9 mouse cellular contexts compared by ENCODE assay signal in genomic region chr3:88493706-88494582, GRCm38 (mm10). TPM values are rescaled to one million over a fixed set of nuclear protein-coding genes. Genes with fewer than 3 reads are reported as not detected.
DNase-seq lines count a peak whose midpoint lies in the region; ATAC-seq and TF ChIP-seq lines count a peak whose summit lies in the region.
"Had no signal": no experiment of that assay in that cellular context is flagged by ENCODE, and none has a peak within 500 bp of the region (broad histone marks: within the 10 kb centered on the region; RNA-seq: fewer than 3 reads in every experiment).

No protein-coding gene starts in this region.

- peak overlapping the region; percentile 79 for H3K4me2 ChIP-seq in limb, embryonic 13.5 days (replicated peaks)

- intact Hi-C loops in heart, postnatal 36 days (cut with DNase I) = loop anchor here (1.0 kb wide), 1 partner anchor 8 kb away; no protein-coding TSS in a partner anchor

- 0 out of 2 replicates have a peak overlapping the region, but pooled peaks have one; percentile 65 for H3K9ac ChIP-seq in limb, embryonic 13.5 days

- ATAC-seq in limb, embryonic 13.5 days (ENCODE audit: low FRiP score, low read depth) = no peak

- DNase-seq in heart, embryonic 10.5 days (ENCODE audit: low spot score) = no peak
- no peak for DNase-seq in heart, postnatal 36 days
- peak; percentile 64 for DNase-seq in 3T3-L1 (ENCODE audit: low read depth, low spot score)
- no peak for DNase-seq in urinary bladder, postnatal 14 days (ENCODE audit: low spot score)
- no peak for DNase-seq in adrenal gland, adult 2 months
- DNase-seq in layer of hippocampus, postnatal 36 days = no peak

- 72% methylated on average over 11 of the region's 11 CpGs for WGBS in heart, embryonic 10.5 days
- WGBS in limb, embryonic 13.5 days = 79% methylated on average over 11 of the region's 11 CpGs

- TF ChIP-seq CTCF in cortical plate, adult 2 months (IDR thresholded peaks at IDR 0.05; ENCODE audit: extremely low read depth, insufficient read depth, low read length) = no peak

- no peaks in the 10 kb centered on the region for H3K9me3 ChIP-seq in heart, embryonic 10.5 days
- no peaks in the 10 kb centered on the region for H3K9me3 ChIP-seq in limb, embryonic 13.5 days
- H3K9me3 ChIP-seq: midbrain, embryonic 12.5 days had no signal

- TF ChIP-seq POLR2A in cortical plate, adult 2 months (IDR thresholded peaks at IDR 0.05; ENCODE audit: extremely low read depth, insufficient read depth, low read length) = no peak

- H3K4me1 ChIP-seq in heart, embryonic 10.5 days = peaks cover 69% of the 10 kb centered on the region
- H3K4me1 ChIP-seq in cortical plate, adult 2 months (ENCODE audit: control insufficient read depth, insufficient read depth, low read length) = peaks cover 20% of the 10 kb centered on the region
- peaks cover 69% of the 10 kb centered on the region for H3K4me1 ChIP-seq in limb, embryonic 13.5 days

- peak overlapping the region; percentile 56 for H3K4me3 ChIP-seq in heart, embryonic 10.5 days
- H3K4me3 ChIP-seq in cortical plate, adult 2 months (ENCODE audit: insufficient read depth, low read length) = no peak overlapping the region
- H3K4me3 ChIP-seq in limb, embryonic 13.5 days = no peak overlapping the region

- H3K27ac ChIP-seq in heart, embryonic 10.5 days = peak overlapping the region; percentile 91
- 0 out of 2 replicates have a peak overlapping the region, but pooled peaks have one; percentile 80 for H3K27ac ChIP-seq in cortical plate, adult 2 months (ENCODE audit: insufficient read depth, low read length)
- peak overlapping the region; percentile 76; the same call in 1 of the 2 replicates for H3K27ac ChIP-seq in limb, embryonic 13.5 days

- H3K36me3 ChIP-seq in heart, embryonic 10.5 days = no peaks in the 10 kb centered on the region; the same call in 1 of the 2 replicates
- peaks cover 17% of the 10 kb centered on the region for H3K36me3 ChIP-seq in limb, embryonic 13.5 days
- H3K36me3 ChIP-seq: midbrain, embryonic 12.5 days had no signal

- H3K27me3 ChIP-seq in heart, embryonic 10.5 days (ENCODE audit: insufficient read depth, poor library complexity, severe bottlenecking) = no peaks in the 10 kb centered on the region
- H3K27me3 ChIP-seq in limb, embryonic 13.5 days = no peaks in the 10 kb centered on the region

RNA-seq across cellular contexts. Expression of gene Lmna, which starts 15.8 kb away (rescaled TPM):
- 57.7 and 80.7 TPM in 2 replicates for polyA plus RNA-seq in heart, embryonic 10.5 days (2016; fragmentation: Nextera tagmentation; extraction: Ambion mirVana)
- total RNA-seq in heart, postnatal 36 days (2021) = 100 to 1,000 TPM; 121 to 130 TPM
- polyA plus RNA-seq in cortical plate, adult 2 months (2012; rRNA removed) = 64.7 and 70.6 TPM in 2 replicates
- 174 and 183 TPM in 2 replicates for polyA plus RNA-seq in limb, embryonic 13.5 days (2015; fragmentation: Nextera tagmentation; extraction: Ambion mirVana)
- 100 to 1,000 TPM in 1 of 2 experiments, 10 to 100 TPM in 1; 78.2 to 158 TPM for total RNA-seq in adrenal gland, adult 2 months (2021)
- polyA plus RNA-seq in adrenal gland, adult 2 months (2012; rRNA removed) = 170 and 236 TPM in 2 replicates
- 10 to 100 TPM; 32.6 to 34.3 TPM for total RNA-seq in layer of hippocampus, postnatal 36 days (2021)

RNA-seq across cellular contexts. Expression of gene Sema4a, which starts 33.0 kb away (rescaled TPM):
- polyA plus RNA-seq in heart, embryonic 10.5 days (2016; fragmentation: Nextera tagmentation; extraction: Ambion mirVana) = 1.7 and 4.3 TPM in 2 replicates
- total RNA-seq in heart, postnatal 36 days (2021) = 1 to 10 TPM; 3.1 to 3.6 TPM
- polyA plus RNA-seq in cortical plate, adult 2 months (2012; rRNA removed) = 68.9 and 71.6 TPM in 2 replicates
- polyA plus RNA-seq in limb, embryonic 13.5 days (2015; fragmentation: Nextera tagmentation; extraction: Ambion mirVana) = 7.9 and 9.9 TPM in 2 replicates
- total RNA-seq in adrenal gland, adult 2 months (2021) = 10 to 100 TPM in 1 of 2 experiments, 1 to 10 TPM in 1; 8.8 to 14.3 TPM
- 31.8 and 42.4 TPM in 2 replicates for polyA plus RNA-seq in adrenal gland, adult 2 months (2012; rRNA removed)
- total RNA-seq in layer of hippocampus, postnatal 36 days (2021) = 10 to 100 TPM; 34.1 to 36.8 TPM

RNA-seq across cellular contexts. Expression of gene Mex3a, which starts 38.3 kb away (rescaled TPM):
- polyA plus RNA-seq in heart, embryonic 10.5 days (2016; fragmentation: Nextera tagmentation; extraction: Ambion mirVana) = 11.6 and 22.8 TPM in 2 replicates
- under 1 TPM; 0.22 to 0.58 TPM for total RNA-seq in heart, postnatal 36 days (2021)
- 1.5 TPM in 2 replicates for polyA plus RNA-seq in cortical plate, adult 2 months (2012; rRNA removed)
- polyA plus RNA-seq in limb, embryonic 13.5 days (2015; fragmentation: Nextera tagmentation; extraction: Ambion mirVana) = 32.9 and 33.9 TPM in 2 replicates
- total RNA-seq in adrenal gland, adult 2 months (2021) = 1 to 10 TPM; 2.3 to 3.2 TPM
- polyA plus RNA-seq in adrenal gland, adult 2 months (2012; rRNA removed) = 1.7 and 2.1 TPM in 2 replicates
- total RNA-seq in layer of hippocampus, postnatal 36 days (2021) = 1 to 10 TPM; 4.0 to 4.4 TPM

RNA-seq across cellular contexts. Expression of gene Rab25, which starts 54.2 kb away (rescaled TPM):
- polyA plus RNA-seq in heart, embryonic 10.5 days (2016; fragmentation: Nextera tagmentation; extraction: Ambion mirVana) = 1.1 and 1.6 TPM in 2 replicates
- not detected for total RNA-seq in heart, postnatal 36 days (2021)
- 0.13 and 0.36 TPM in 2 replicates for polyA plus RNA-seq in cortical plate, adult 2 months (2012; rRNA removed)
- 7.7 and 9.3 TPM in 2 replicates for polyA plus RNA-seq in limb, embryonic 13.5 days (2015; fragmentation: Nextera tagmentation; extraction: Ambion mirVana)
- total RNA-seq in adrenal gland, adult 2 months (2021) = not detected
- 0.09 and 0.10 TPM in 2 replicates for polyA plus RNA-seq in adrenal gland, adult 2 months (2012; rRNA removed)
- total RNA-seq in layer of hippocampus, postnatal 36 days (2021) = under 1 TPM in 1 of 2 experiments, not detected in 1; 0.63 TPM

RNA-seq across cellular contexts. Expression of gene Lamtor2, which starts 58.9 kb away (rescaled TPM):
- 154 and 190 TPM in 2 replicates for polyA plus RNA-seq in heart, embryonic 10.5 days (2016; fragmentation: Nextera tagmentation; extraction: Ambion mirVana)
- 10 to 100 TPM; 94.6 to 99.1 TPM for total RNA-seq in heart, postnatal 36 days (2021)
- 126 and 133 TPM in 2 replicates for polyA plus RNA-seq in cortical plate, adult 2 months (2012; rRNA removed)
- polyA plus RNA-seq in limb, embryonic 13.5 days (2015; fragmentation: Nextera tagmentation; extraction: Ambion mirVana) = 147 and 154 TPM in 2 replicates
- total RNA-seq in adrenal gland, adult 2 months (2021) = 100 to 1,000 TPM; 153 to 154 TPM
- 107 and 117 TPM in 2 replicates for polyA plus RNA-seq in adrenal gland, adult 2 months (2012; rRNA removed)
- 100 to 1,000 TPM in 1 of 2 experiments, 10 to 100 TPM in 1; 91.0 to 111 TPM for total RNA-seq in layer of hippocampus, postnatal 36 days (2021)
